Mouse (Mus musculus) CH12.LX (cell line): Measurements from ENCODE around the gene A730015C16Rik.

Experiments used
- CHD2 ChIP-seq: IDR thresholded peaks from 2 replicates; pipeline ENCODE4 v1.6.1; 2011; ENCODE audit warnings: low read length, improper control_type of control experiment
- CTCF ChIP-seq, 2 experiments: IDR thresholded peaks in 1 of 2; conservative IDR thresholded peaks in 1 of 2; 2 replicates each; pipeline ENCODE4 v1.5.1; 2011 to 2012; ENCODE audit warnings: low read depth in 2 of 2, low read length in 2 of 2, improper control_type of control experiment in 1 of 2, inconsistent platforms in 1 of 2, mild to moderate bottlenecking in 1 of 2, moderate library complexity in 1 of 2
- JUND ChIP-seq: conservative IDR thresholded peaks from 2 replicates; pipeline ENCODE4 v1.6.1; 2011; ENCODE audit warnings: low read depth, low read length, improper control_type of control experiment
- KAT2A ChIP-seq: IDR thresholded peaks from 2 replicates; pipeline ENCODE4 v1.6.1; 2012; ENCODE audit warnings: low read length, improper control_type of control experiment, inconsistent platforms; ENCODE audit not compliant: insufficient replicate concordance
- MEF2A ChIP-seq: IDR thresholded peaks from 2 replicates; pipeline ENCODE4 v1.6.1; 2014; ENCODE audit warnings: low read depth, mild to moderate bottlenecking, inconsistent platforms, low read length, improper control_type of control experiment, borderline replicate concordance
- POLR2A ChIP-seq: IDR thresholded peaks from 2 replicates; pipeline ENCODE4 v1.6.1; 2011; ENCODE audit warnings: low read depth, mild to moderate bottlenecking, improper control_type of control experiment, low read length
- RAD21 ChIP-seq: IDR thresholded peaks from 2 replicates; pipeline ENCODE4 v1.6.1; 2011; ENCODE audit warnings: low read depth, mild to moderate bottlenecking, low read length, improper control_type of control experiment, moderate library complexity
- RCOR1 ChIP-seq: conservative IDR thresholded peaks from 2 replicates; pipeline ENCODE4 v1.6.1; 2012; ENCODE audit warnings: low read depth, mild to moderate bottlenecking, inconsistent platforms, low read length, improper control_type of control experiment
- SMC3 ChIP-seq: IDR thresholded peaks from 2 replicates; pipeline ENCODE4 v1.6.1; 2011; ENCODE audit warnings: low read depth, low read length, improper control_type of control experiment
- TCF12 ChIP-seq: IDR thresholded peaks from 2 replicates; pipeline ENCODE4 v1.6.1; 2014; ENCODE audit warnings: low read depth, mild to moderate bottlenecking, inconsistent platforms, low read length, improper control_type of control experiment
- USF1 ChIP-seq: IDR thresholded peaks from 2 replicates; pipeline ENCODE4 v1.6.1; 2014; ENCODE audit warnings: low read depth, mild to moderate bottlenecking, inconsistent platforms, low read length, improper control_type of control experiment
- ZKSCAN1 ChIP-seq: IDR thresholded peaks from 2 replicates; pipeline ENCODE4 v1.6.1; 2012; ENCODE audit warnings: low read depth, inconsistent platforms, low read length, improper control_type of control experiment, borderline replicate concordance

DNA sequence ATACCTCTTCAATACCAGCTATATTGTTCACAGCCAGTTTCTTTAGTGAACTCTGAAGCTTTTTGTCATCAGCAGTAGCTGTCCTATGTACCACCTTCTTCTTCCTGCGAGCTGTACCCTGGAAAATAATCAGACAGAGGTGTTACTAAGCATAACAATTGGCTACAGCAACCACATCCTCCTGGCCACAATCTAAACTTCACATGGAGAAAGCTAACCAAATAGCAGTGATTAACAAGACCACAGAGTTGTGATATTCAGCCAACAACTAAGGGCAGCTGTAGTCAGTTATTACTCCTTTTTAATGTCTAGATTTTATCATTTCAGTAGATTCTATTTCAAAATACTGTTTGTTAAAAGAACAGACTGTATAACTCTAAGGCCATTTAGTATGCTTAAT, 22.3 kb downstream of the A730015C16Rik start:
- TF ChIP-seq ZKSCAN1 (no peak), TCF12 (no peak), CTCF (conservative IDR thresholded peaks at IDR 0.05 in 1 of 2, IDR thresholded peaks at IDR 0.05 in 1 of 2; ENCODE audit: low read depth in 2 of 2, low read length in 2 of 2) (no peak), USF1 (no peak), KAT2A (no peak), RAD21 (no peak), CHD2 (no peak), RCOR1 (no peak), JUND (no peak), MEF2A (no peak), SMC3 (no peak), POLR2A (no peak)
